Mouse (Mus musculus) heart, postnatal 0 days (tissue): Measurements from ENCODE around the gene Plekhj1.

Source experiments
- CTCF ChIP-seq: IDR thresholded peaks from 2 replicates; pipeline ENCODE4 v1.5.1; 2016; ENCODE audit warnings: antibody characterized with exemption, control low read depth, low read depth
- EP300 ChIP-seq: IDR thresholded peaks from 2 replicates; pipeline ENCODE4 v1.6.1; 2016; ENCODE audit warnings: antibody characterized with exemption, low read depth

- no peak for TF ChIP-seq CTCF
- no peak; the same call in 1 of the 2 replicates for TF ChIP-seq EP300
Observed at GRCm38 (mm10) chr10:80798150-80799006, at the start of gene Plekhj1, which contains the start of gene Sf3a2.
